12 mouse cellular contexts compared by ENCODE assay signal in the genomic region with DNA sequence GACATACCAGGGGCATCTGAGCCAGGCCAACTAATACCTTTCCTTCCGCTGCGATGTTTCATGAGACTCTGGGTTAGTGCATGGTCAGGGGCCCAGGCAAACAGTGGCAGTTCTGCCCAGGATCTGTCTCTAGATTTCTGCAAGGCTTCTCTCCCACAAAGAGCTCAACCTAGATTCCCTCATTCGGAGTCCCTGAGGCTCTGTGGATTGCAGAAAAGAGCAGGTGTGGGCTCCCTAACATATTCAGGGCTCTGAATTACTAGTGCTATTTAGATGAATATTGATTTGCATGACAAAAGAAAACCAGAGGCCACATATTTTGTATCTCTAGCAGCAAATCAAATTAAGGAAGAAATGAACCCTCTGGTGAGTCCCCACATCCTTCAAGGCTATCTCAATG. TPM values are rescaled to one million over a fixed set of nuclear protein-coding genes. Genes with fewer than 3 reads are reported as not detected.
DNase-seq lines count a peak whose midpoint lies in the region; ATAC-seq and TF ChIP-seq lines count a peak whose summit lies in the region.
"Had no signal": no experiment of that assay in that cellular context is flagged by ENCODE, and none has a peak within 500 bp of the region (broad histone marks: within the 10 kb centered on the region; RNA-seq: fewer than 3 reads in every experiment).

No protein-coding gene starts in this region.

- H3K27ac ChIP-seq in midbrain, embryonic 10.5 days (replicated peaks): peak overlapping the region; percentile 78
- H3K27ac ChIP-seq in midbrain, postnatal 0 days (ENCODE audit: low read depth, low read length): no peak overlapping the region
- H3K27ac ChIP-seq in embryonic facial prominence, embryonic 10.5 days (replicated peaks): peak overlapping the region; percentile 37; the same call in 1 of the 2 replicates
- H3K27ac ChIP-seq in forebrain, postnatal 0 days (ENCODE audit: low read depth, low read length): 0 out of 2 replicates have a peak overlapping the region, but pooled peaks have one; percentile 9
- H3K27ac ChIP-seq in liver, postnatal 0 days (ENCODE audit: low read depth): peak overlapping the region; percentile 22; the same call in 1 of the 2 replicates

- no peak overlapping the region for H3K4me2 ChIP-seq in midbrain, postnatal 0 days (ENCODE audit: low read depth, low read length, poor library complexity, severe bottlenecking)
- H3K4me2 ChIP-seq in forebrain, postnatal 0 days (ENCODE audit: low read depth): no peak overlapping the region
- peak overlapping the region; percentile 58; the same call in 1 of the 2 replicates for H3K4me2 ChIP-seq in liver, postnatal 0 days (ENCODE audit: low read depth, low read length)
- H3K4me2 ChIP-seq: stomach, embryonic 15.5 days had no signal

- TF ChIP-seq EP300 in liver, postnatal 0 days (IDR thresholded peaks at IDR 0.05; ENCODE audit: low read depth): no peak

- peaks cover 59% of the 10 kb centered on the region for H3K4me1 ChIP-seq in midbrain, embryonic 10.5 days
- peaks cover 2% of the 10 kb centered on the region; the same call in 1 of the 2 replicates for H3K4me1 ChIP-seq in midbrain, postnatal 0 days (ENCODE audit: insufficient read depth, low read length)
- peaks cover 65% of the 10 kb centered on the region for H3K4me1 ChIP-seq in embryonic facial prominence, embryonic 10.5 days
- H3K4me1 ChIP-seq in forebrain, postnatal 0 days (ENCODE audit: insufficient read depth): peaks cover 27% of the 10 kb centered on the region
- peaks cover 58% of the 10 kb centered on the region for H3K4me1 ChIP-seq in liver, postnatal 0 days (ENCODE audit: insufficient read depth)

- no peak for TF ChIP-seq CTCF in midbrain, postnatal 0 days (IDR thresholded peaks at IDR 0.05)
- no peak for TF ChIP-seq CTCF in forebrain, postnatal 0 days (IDR thresholded peaks at IDR 0.05; ENCODE audit: low read depth)
- no peak for TF ChIP-seq CTCF in liver, postnatal 0 days (IDR thresholded peaks at IDR 0.05; ENCODE audit: low read depth)

- no peak overlapping the region for H3K9ac ChIP-seq in midbrain, postnatal 0 days (replicated peaks; ENCODE audit: low read length, poor library complexity, severe bottlenecking)
- no peak overlapping the region for H3K9ac ChIP-seq in forebrain, postnatal 0 days
- 0 out of 2 replicates have a peak overlapping the region, but pooled peaks have one; percentile 26 for H3K9ac ChIP-seq in liver, postnatal 0 days (replicated peaks)
- H3K9ac ChIP-seq: embryonic facial prominence, embryonic 13.5 days; stomach, embryonic 15.5 days had no signal

- no peak for DNase-seq in midbrain, embryonic 10.5 days (ENCODE audit: low spot score)
- no peak for DNase-seq in midbrain, postnatal 0 days (ENCODE audit: low spot score)
- DNase-seq in embryonic facial prominence, embryonic 10.5 days (ENCODE audit: low spot score): no peak
- DNase-seq in forebrain, postnatal 0 days: no peak
- DNase-seq in liver, postnatal 0 days: no peak
- no peak for DNase-seq in frontal cortex, postnatal 25 days (ENCODE audit: low spot score in 2 of 2)
- DNase-seq in right cerebral cortex, postnatal 36 days (ENCODE audit: low spot score in 2 of 2): no peak
- DNase-seq: adrenal gland, postnatal 25 days; lung, postnatal 14 days had no signal

- H3K27me3 ChIP-seq in midbrain, embryonic 10.5 days (ENCODE audit: low read depth, poor library complexity, severe bottlenecking): no peaks in the 10 kb centered on the region
- no peaks in the 10 kb centered on the region for H3K27me3 ChIP-seq in midbrain, postnatal 0 days (ENCODE audit: insufficient read depth, low read length)
- no peaks in the 10 kb centered on the region for H3K27me3 ChIP-seq in embryonic facial prominence, embryonic 10.5 days (replicated peaks; ENCODE audit: low read depth, poor library complexity, severe bottlenecking)
- H3K27me3 ChIP-seq in forebrain, postnatal 0 days (ENCODE audit: insufficient read depth, low read length): no peaks in the 10 kb centered on the region
- no peaks in the 10 kb centered on the region for H3K27me3 ChIP-seq in liver, postnatal 0 days (ENCODE audit: insufficient read depth, low read length)
- H3K27me3 ChIP-seq: embryonic facial prominence, embryonic 13.5 days; stomach, embryonic 15.5 days had no signal

- H3K36me3 ChIP-seq in midbrain, embryonic 10.5 days: peaks cover 58% of the 10 kb centered on the region
- peaks cover 15% of the 10 kb centered on the region for H3K36me3 ChIP-seq in midbrain, postnatal 0 days (ENCODE audit: insufficient read depth, low read length)
- H3K36me3 ChIP-seq in embryonic facial prominence, embryonic 10.5 days (replicated peaks): peaks cover 63% of the 10 kb centered on the region
- peaks cover 14% of the 10 kb centered on the region for H3K36me3 ChIP-seq in forebrain, postnatal 0 days (ENCODE audit: insufficient read depth)
- peaks cover 41% of the 10 kb centered on the region for H3K36me3 ChIP-seq in liver, postnatal 0 days (replicated peaks; ENCODE audit: insufficient read depth, low read length)

- WGBS in midbrain, embryonic 10.5 days: 66% methylated on average over 3 of the region's 3 CpGs
- WGBS in midbrain, postnatal 0 days: 45% methylated on average over 3 of the region's 3 CpGs
- WGBS in embryonic facial prominence, embryonic 10.5 days: 85% methylated on average over 3 of the region's 3 CpGs
- WGBS in forebrain, postnatal 0 days: 29% methylated on average over 3 of the region's 3 CpGs
- 81% methylated on average over 3 of the region's 3 CpGs for WGBS in liver, postnatal 0 days (ENCODE audit: insufficient replicate concordance)

- no peak for ATAC-seq in midbrain, postnatal 0 days (ENCODE audit: low FRiP score)
- ATAC-seq in forebrain, postnatal 0 days: peak; percentile 47; the same call in 1 of the 2 replicates
- no peak for ATAC-seq in liver, postnatal 0 days
- ATAC-seq: inflammation-experienced regulatory T-cells, adult 6 months had no signal

- H3K4me3 ChIP-seq in midbrain, embryonic 10.5 days: peak overlapping the region; percentile 11; the same call in 1 of the 2 replicates
- H3K4me3 ChIP-seq in midbrain, postnatal 0 days (ENCODE audit: low read depth, low read length): no peak overlapping the region
- H3K4me3 ChIP-seq in embryonic facial prominence, embryonic 10.5 days: no peak overlapping the region
- no peak overlapping the region for H3K4me3 ChIP-seq in forebrain, postnatal 0 days (ENCODE audit: low read depth, low read length)
- H3K4me3 ChIP-seq in liver, postnatal 0 days (ENCODE audit: low read depth, low read length): no peak overlapping the region
- H3K4me3 ChIP-seq: embryonic facial prominence, embryonic 13.5 days; stomach, embryonic 15.5 days had no signal

- peaks cover 14% of the 10 kb centered on the region for H3K9me3 ChIP-seq in midbrain, embryonic 10.5 days (replicated peaks)
- H3K9me3 ChIP-seq in midbrain, postnatal 0 days (ENCODE audit: low read length): no peaks in the 10 kb centered on the region
- peaks cover 4% of the 10 kb centered on the region; the same call in 1 of the 2 replicates for H3K9me3 ChIP-seq in embryonic facial prominence, embryonic 10.5 days
- H3K9me3 ChIP-seq in forebrain, postnatal 0 days (ENCODE audit: low read length): no peaks in the 10 kb centered on the region
- H3K9me3 ChIP-seq in liver, postnatal 0 days (ENCODE audit: low read length): no peaks in the 10 kb centered on the region
- H3K9me3 ChIP-seq: stomach, embryonic 15.5 days had no signal

RNA-seq across cellular contexts. Expression of gene Irs2, which starts 18.3 kb away (rescaled TPM):
- polyA plus RNA-seq in midbrain, embryonic 10.5 days (2016; fragmentation: Nextera tagmentation; extraction: Ambion mirVana): 5.6 and 5.9 TPM in 2 replicates
- total RNA-seq in midbrain, postnatal 0 days (2014; rRNA removed): 37.3 and 40.4 TPM in 2 replicates
- 4.8 and 5.6 TPM in 2 replicates for polyA plus RNA-seq in midbrain, postnatal 0 days (2015; fragmentation: Nextera tagmentation; extraction: Ambion mirVana)
- 7.9 and 8.1 TPM in 2 replicates for polyA plus RNA-seq in embryonic facial prominence, embryonic 10.5 days (2016; fragmentation: Nextera tagmentation; extraction: Ambion mirVana)
- 28.2 and 37.3 TPM in 2 replicates for total RNA-seq in forebrain, postnatal 0 days (2014; rRNA removed)
- polyA plus RNA-seq in forebrain, postnatal 0 days (2015; fragmentation: Nextera tagmentation; extraction: Ambion mirVana): 5.5 and 7.6 TPM in 2 replicates
- polyA plus RNA-seq in liver, postnatal 0 days (2015; fragmentation: Nextera tagmentation; extraction: Ambion mirVana): 4.4 and 5.7 TPM in 2 replicates
